Mouse (Mus musculus): Measurements from ENCODE around the gene Cox5b. TPM values are rescaled to one million over a fixed set of nuclear protein-coding genes. Genes with fewer than 3 reads are reported as not detected.
A peak's percentile ranks its signal among the peaks of the same experiment; 100 is the strongest.

The Cox5b gene
- total and polyA plus RNA-seq, 2 experiments from 2014 or later, result 346 to 1,021 TPM

DNA sequence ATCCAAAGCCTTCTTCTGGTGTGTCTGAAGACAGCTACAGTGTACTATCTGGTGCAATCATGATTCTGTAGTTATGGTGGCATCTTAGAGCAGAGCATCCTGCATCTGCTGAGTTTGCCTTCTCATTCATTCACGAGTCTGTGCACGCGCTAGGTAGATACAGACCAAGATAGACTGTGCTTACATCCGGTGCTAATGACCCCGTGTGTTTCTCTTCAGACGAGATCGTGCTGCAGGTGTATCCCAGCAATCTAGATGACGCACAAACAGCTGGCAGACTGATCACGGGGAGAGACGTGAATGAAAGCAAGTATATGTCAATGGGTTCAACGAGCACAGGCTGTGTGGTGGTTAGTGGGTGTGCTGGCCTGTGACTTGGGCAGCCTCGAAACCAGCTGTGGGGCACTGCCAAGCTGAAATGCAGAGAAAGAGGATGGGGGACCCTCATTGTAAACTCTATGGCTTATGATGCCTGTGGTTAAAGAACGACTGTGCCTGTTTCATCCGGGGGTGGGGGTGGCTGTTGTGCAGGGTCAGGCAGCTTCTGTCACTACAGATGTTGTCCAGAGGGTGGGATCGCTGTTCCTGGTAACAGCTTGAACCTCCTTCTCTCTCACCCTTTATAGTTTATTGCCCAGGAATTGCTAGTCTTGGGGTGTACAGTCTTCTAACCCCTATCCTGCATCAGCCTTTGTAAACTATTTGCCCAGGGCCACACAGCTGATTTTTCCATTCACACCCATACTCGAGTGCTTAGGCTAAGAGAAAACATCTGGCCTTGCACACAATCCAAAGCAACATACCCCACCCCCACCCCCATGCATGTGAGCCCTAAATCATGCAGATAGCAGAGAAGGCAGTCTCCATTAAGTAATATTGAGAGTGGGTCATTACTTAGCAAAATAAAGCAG lies 32.2 kb downstream of the Cox5b start:
- H3K9me3 ChIP-seq (ENCODE audit: low read length), result no peaks in the 10 kb centered on the region
- DNase-seq (ENCODE audit: low spot score), result no peak
- 75% methylated on average over 16 of the region's 16 CpGs for WGBS
- no peak overlapping the region for H3K27ac ChIP-seq
- H3K9ac ChIP-seq (replicated peaks; ENCODE audit: low read length), result no peak overlapping the region
- no peaks in the 10 kb centered on the region for H3K4me1 ChIP-seq (ENCODE audit: insufficient read depth, low read length)
- TF ChIP-seq CTCF (IDR thresholded peaks at IDR 0.05; ENCODE audit: low read depth), result no peak
- no peak overlapping the region for H3K4me3 ChIP-seq (ENCODE audit: low read length)
- no peaks in the 10 kb centered on the region for H3K27me3 ChIP-seq (ENCODE audit: insufficient read depth, low read length)
- H3K4me2 ChIP-seq (ENCODE audit: low read depth, low read length), result no peak overlapping the region
- no peaks in the 10 kb centered on the region for H3K36me3 ChIP-seq (ENCODE audit: insufficient read depth, low read length)
- ATAC-seq, result no peak

DNA sequence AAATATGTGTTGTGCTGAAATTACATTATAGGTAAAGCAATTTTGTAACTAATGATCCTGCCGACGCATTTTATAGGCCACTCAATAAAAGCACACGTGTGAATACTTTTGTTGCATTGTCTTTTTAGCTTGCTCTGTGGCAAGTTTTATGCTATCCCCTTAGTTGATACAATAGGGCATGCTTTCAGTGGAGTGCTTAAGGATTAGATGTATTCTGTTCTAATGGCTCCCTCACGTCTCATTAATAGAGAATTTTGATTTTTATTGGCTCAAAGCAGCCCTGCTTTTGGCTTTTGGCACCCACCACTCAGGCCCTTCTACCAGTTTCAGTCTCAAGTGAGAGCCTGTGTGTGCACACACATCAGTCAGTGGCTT lies 32.8 kb downstream of the Cox5b start:
- no peak for TF ChIP-seq CTCF (IDR thresholded peaks at IDR 0.05; ENCODE audit: low read depth)
- no peak overlapping the region for H3K4me2 ChIP-seq (ENCODE audit: low read depth, low read length)
- 70% methylated on average over 4 of the region's 4 CpGs for WGBS
- no peak overlapping the region for H3K27ac ChIP-seq
- H3K27me3 ChIP-seq (ENCODE audit: insufficient read depth, low read length), result no peaks in the 10 kb centered on the region
- H3K4me1 ChIP-seq (ENCODE audit: insufficient read depth, low read length), result no peaks in the 10 kb centered on the region
- H3K9me3 ChIP-seq (ENCODE audit: low read length), result no peaks in the 10 kb centered on the region
- H3K4me3 ChIP-seq (ENCODE audit: low read length), result no peak overlapping the region
- ATAC-seq (no peak), DNase-seq (ENCODE audit: low spot score) (no peak)
- H3K36me3 ChIP-seq (ENCODE audit: insufficient read depth, low read length), result no peaks in the 10 kb centered on the region
- no peak overlapping the region for H3K9ac ChIP-seq (replicated peaks; ENCODE audit: low read length)

DNA sequence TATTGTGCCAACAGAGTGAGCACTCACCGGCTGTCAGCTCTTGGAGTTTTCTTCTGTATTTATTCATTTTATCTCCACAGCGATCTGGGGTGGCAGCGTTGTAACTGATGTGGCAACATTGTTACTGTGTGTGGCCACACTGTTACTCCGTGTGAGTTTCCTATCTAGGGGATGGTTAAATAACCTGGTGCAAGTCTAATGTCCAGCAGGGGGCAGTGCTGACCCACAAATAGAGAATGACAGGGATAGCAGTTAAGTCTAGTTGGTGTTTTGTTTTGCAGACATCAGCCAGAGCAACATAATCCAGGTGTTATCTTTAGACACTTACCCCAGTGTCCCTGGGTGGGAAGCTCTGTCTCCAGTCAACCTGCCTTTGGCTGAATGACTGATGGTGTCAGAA lies 46.1 kb downstream of the Cox5b start:
- 10% methylated on average over 4 of the region's 4 CpGs for WGBS
- TF ChIP-seq CTCF (IDR thresholded peaks at IDR 0.05; ENCODE audit: low read depth), result peak; percentile 91
- peak; percentile 76 for ATAC-seq

DNA sequence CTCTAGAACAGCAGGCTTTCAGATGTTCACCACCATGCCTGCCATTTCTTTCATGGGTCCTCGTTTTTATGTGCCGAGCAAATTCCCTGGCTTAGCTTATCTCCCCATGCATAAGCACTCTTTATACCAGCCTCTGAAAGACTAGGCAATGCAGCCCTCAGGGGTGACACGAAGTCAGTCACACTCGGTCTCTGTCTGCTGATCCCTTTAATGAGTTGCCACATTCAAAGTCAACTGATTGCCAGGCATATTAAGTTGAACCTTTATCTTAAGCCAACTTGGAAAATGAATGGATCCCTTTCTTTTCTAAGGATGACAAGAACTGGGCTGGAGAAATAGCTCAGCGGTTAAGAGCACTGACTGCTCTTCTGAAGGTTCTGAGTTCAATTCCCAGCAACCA lies 48.0 kb downstream of the Cox5b start:
- DNase-seq (ENCODE audit: low spot score), result no peak
- 64% methylated on average over 5 of the region's 5 CpGs for WGBS
- H3K9me3 ChIP-seq (ENCODE audit: low read length), result no peaks in the 10 kb centered on the region

More for the DNA sequence above, 46.1 kb downstream of the Cox5b start:
- Histone ChIP-seq H3K36me3 (ENCODE audit: insufficient read depth, low read length) (no peaks in the 10 kb centered on the region), H3K27ac (no peak overlapping the region), H3K4me3 (ENCODE audit: low read length) (no peak overlapping the region), H3K9me3 (ENCODE audit: low read length) (no peaks in the 10 kb centered on the region), H3K9ac (replicated peaks; ENCODE audit: low read length) (no peak overlapping the region), H3K27me3 (ENCODE audit: insufficient read depth, low read length) (no peaks in the 10 kb centered on the region; the same call in 1 of the 2 replicates), H3K4me2 (ENCODE audit: low read depth, low read length) (no peak overlapping the region), H3K4me1 (ENCODE audit: insufficient read depth, low read length) (no peaks in the 10 kb centered on the region)
- peak; percentile 93 for DNase-seq (ENCODE audit: low spot score)

DNA sequence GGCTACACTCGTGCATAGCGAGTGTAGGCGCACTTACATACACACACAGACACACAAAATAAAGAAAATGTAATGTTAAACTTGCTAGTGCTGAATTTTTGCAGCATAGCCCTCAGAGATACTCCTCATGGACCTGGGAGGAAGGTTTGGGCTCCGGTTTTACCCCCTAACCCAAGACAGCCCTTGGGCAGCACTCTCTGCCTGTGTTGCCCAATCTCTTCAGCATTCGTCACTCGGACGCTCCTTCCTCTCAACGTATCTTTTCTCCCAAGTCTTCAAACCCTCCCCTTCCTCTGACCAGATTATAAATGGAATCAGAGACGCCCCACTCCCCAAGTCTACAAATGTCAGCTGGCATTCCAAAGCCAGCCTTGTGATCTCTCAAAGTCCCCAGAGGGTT lies 51.8 kb downstream of the Cox5b start:
- Histone ChIP-seq H3K9me3 (ENCODE audit: low read length) (no peaks in the 10 kb centered on the region), H3K4me1 (ENCODE audit: insufficient read depth, low read length) (peaks cover 7% of the 10 kb centered on the region), H3K9ac (replicated peaks; ENCODE audit: low read length) (no peak overlapping the region), H3K4me2 (ENCODE audit: low read depth, low read length) (no peak overlapping the region), H3K27me3 (ENCODE audit: insufficient read depth, low read length) (no peaks in the 10 kb centered on the region; the same call in 1 of the 2 replicates), H3K36me3 (ENCODE audit: insufficient read depth, low read length) (no peaks in the 10 kb centered on the region), H3K4me3 (ENCODE audit: low read length) (no peak overlapping the region), H3K27ac (no peak overlapping the region)
- DNase-seq (ENCODE audit: low spot score) (no peak), ATAC-seq (no peak)
- TF ChIP-seq CTCF (IDR thresholded peaks at IDR 0.05; ENCODE audit: low read depth), result no peak
- 77% methylated on average over 9 of the region's 9 CpGs for WGBS

More for the DNA sequence above, 48.0 kb downstream of the Cox5b start:
- no peaks in the 10 kb centered on the region for H3K36me3 ChIP-seq (ENCODE audit: insufficient read depth, low read length)
- ATAC-seq, result no peak
- H3K4me3 ChIP-seq (ENCODE audit: low read length), result no peak overlapping the region
- no peak overlapping the region for H3K9ac ChIP-seq (replicated peaks; ENCODE audit: low read length)
- H3K27ac ChIP-seq, result no peak overlapping the region
- no peaks in the 10 kb centered on the region; the same call in 1 of the 2 replicates for H3K27me3 ChIP-seq (ENCODE audit: insufficient read depth, low read length)
- peaks cover 4% of the 10 kb centered on the region for H3K4me1 ChIP-seq (ENCODE audit: insufficient read depth, low read length)
- no peak overlapping the region for H3K4me2 ChIP-seq (ENCODE audit: low read depth, low read length)
- TF ChIP-seq CTCF (IDR thresholded peaks at IDR 0.05; ENCODE audit: low read depth), result no peak

Small RNA genes within 50 kb of the gene (microRNA-seq; reads per million reads assigned to microRNA genes)
- gene Gm24133, result 0 to 0.36 reads per million in 2 experiments

Other genes with a start within 250 kb of the Cox5b start
- 20.4 and 21.6 TPM in 2 replicates for gene Lman2l, start 246.2 kb upstream of the Cox5b start, total RNA-seq (2014; rRNA removed)
- 42.6 and 45.5 TPM in 2 replicates for gene Lman2l, start 246.2 kb upstream of the Cox5b start, polyA plus RNA-seq (2015; fragmentation: Nextera tagmentation; extraction: Ambion mirVana)
- gene Cnnm4, start 219.8 kb upstream of the Cox5b start, total RNA-seq (2014; rRNA removed), result 18.5 and 19.6 TPM in 2 replicates
- 9.6 and 10.0 TPM in 2 replicates for gene Cnnm4, start 219.8 kb upstream of the Cox5b start, polyA plus RNA-seq (2015; fragmentation: Nextera tagmentation; extraction: Ambion mirVana)
- 28.4 and 35.9 TPM in 2 replicates for gene Cnnm3, start 179.6 kb upstream of the Cox5b start, total RNA-seq (2014; rRNA removed)
- 5.2 and 5.4 TPM in 2 replicates for gene Cnnm3, start 179.6 kb upstream of the Cox5b start, polyA plus RNA-seq (2015; fragmentation: Nextera tagmentation; extraction: Ambion mirVana)
- 8.1 and 11.5 TPM in 2 replicates for gene Ankrd23, start 154.6 kb upstream of the Cox5b start, total RNA-seq (2014; rRNA removed)
- 11.2 and 12.7 TPM in 2 replicates for gene Ankrd23, start 154.6 kb upstream of the Cox5b start, polyA plus RNA-seq (2015; fragmentation: Nextera tagmentation; extraction: Ambion mirVana)
- gene Gm42417, start 152.0 kb upstream of the Cox5b start, total RNA-seq (2014; rRNA removed), result not detected in 2 replicates
- gene Gm42417, start 152.0 kb upstream of the Cox5b start, polyA plus RNA-seq (2015; fragmentation: Nextera tagmentation; extraction: Ambion mirVana), result not detected in 2 replicates
- gene Ankrd39, start 144.0 kb upstream of the Cox5b start, total RNA-seq (2014; rRNA removed), result 38.1 and 55.1 TPM in 2 replicates
- gene Ankrd39, start 144.0 kb upstream of the Cox5b start, polyA plus RNA-seq (2015; fragmentation: Nextera tagmentation; extraction: Ambion mirVana), result 30.8 and 32.5 TPM in 2 replicates
- 32.3 and 40.5 TPM in 2 replicates for gene Sema4c, start 133.1 kb upstream of the Cox5b start, total RNA-seq (2014; rRNA removed)
- 14.4 and 14.7 TPM in 2 replicates for gene Sema4c, start 133.1 kb upstream of the Cox5b start, polyA plus RNA-seq (2015; fragmentation: Nextera tagmentation; extraction: Ambion mirVana)
- gene Fam178b, start 8.3 kb upstream of the Cox5b start, total RNA-seq (2014; rRNA removed), result not detected in 2 replicates
- gene Fam178b, start 8.3 kb upstream of the Cox5b start, polyA plus RNA-seq (2015; fragmentation: Nextera tagmentation; extraction: Ambion mirVana), result 0.21 and 0.41 TPM in 2 replicates
- gene 4933424G06Rik, start 18.7 kb downstream of the Cox5b start, total RNA-seq (2014; rRNA removed), result not detected in 2 replicates
- gene 4933424G06Rik, start 18.7 kb downstream of the Cox5b start, polyA plus RNA-seq (2015; fragmentation: Nextera tagmentation; extraction: Ambion mirVana), result 0.77 and 0.89 TPM in 2 replicates
- gene Actr1b, start 23.0 kb downstream of the Cox5b start, total RNA-seq (2014; rRNA removed), result 174 and 178 TPM in 2 replicates
- gene Actr1b, start 23.0 kb downstream of the Cox5b start, polyA plus RNA-seq (2015; fragmentation: Nextera tagmentation; extraction: Ambion mirVana), result 117 and 119 TPM in 2 replicates
- gene Zap70, start 70.3 kb downstream of the Cox5b start, total RNA-seq (2014; rRNA removed), result 1.6 and 6.3 TPM in 2 replicates
- 2.1 and 2.7 TPM in 2 replicates for gene Zap70, start 70.3 kb downstream of the Cox5b start, polyA plus RNA-seq (2015; fragmentation: Nextera tagmentation; extraction: Ambion mirVana)